Mouse (Mus musculus): ENCODE results near the gene Gm525.
"Not testable (repeated sequence)": the region's sequence is repeated elsewhere in the genome, so short reads cannot be mapped to it uniquely, and the experiment has no call there.

Gm525 gene

DNA sequence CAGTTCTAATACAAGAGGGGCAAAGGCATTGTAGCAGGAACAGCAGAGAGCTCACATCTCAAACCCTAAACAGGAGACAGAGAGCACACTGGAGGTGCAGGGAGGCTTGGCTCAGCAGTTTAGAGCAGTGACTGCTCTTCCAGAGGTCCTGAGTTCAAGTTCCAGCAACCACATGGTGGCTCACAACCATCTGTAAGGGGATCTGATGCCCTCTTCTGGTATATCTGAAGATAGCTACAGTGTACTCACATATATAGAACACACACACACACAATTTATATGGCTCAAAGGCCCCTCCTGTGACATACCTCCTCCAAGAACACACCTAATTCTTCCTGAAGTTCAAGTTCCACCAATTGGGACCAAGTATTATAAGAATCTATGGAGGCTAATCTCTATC, 39.0 kb upstream of the Gm525 start:
- no peaks in the 10 kb centered on the region for H3K27me3 ChIP-seq (ENCODE audit: insufficient read depth, low read length)
- H3K36me3 ChIP-seq (ENCODE audit: insufficient read depth, low read length), result peaks cover 48% of the 10 kb centered on the region
- peaks cover 46% of the 10 kb centered on the region for H3K4me1 ChIP-seq (replicated peaks; ENCODE audit: low read depth, low read length)
- TF ChIP-seq POU5F1 (IDR thresholded peaks at IDR 0.05; ENCODE audit: borderline replicate concordance, low read length) (no peak), CTCF (conservative IDR thresholded peaks at IDR 0.05; ENCODE audit: low read length) (no peak), NANOG (IDR thresholded peaks at IDR 0.05; ENCODE audit: borderline replicate concordance, low read length) (no peak)
- no peaks in the 10 kb centered on the region for H3K9me3 ChIP-seq (ENCODE audit: low read length)
- no peak overlapping the region for H3K4me3 ChIP-seq (replicated peaks; ENCODE audit: low read length)

- no peaks in the 10 kb centered on the region for H3K9me3 ChIP-seq (ENCODE audit: low read length)
- H3K4me3 ChIP-seq (replicated peaks; ENCODE audit: low read length), result no peak overlapping the region
- H3K36me3 ChIP-seq (ENCODE audit: insufficient read depth, low read length), result peaks cover 58% of the 10 kb centered on the region
- TF ChIP-seq POU5F1 (IDR thresholded peaks at IDR 0.05; ENCODE audit: borderline replicate concordance, low read length), result no peak
- no peak for TF ChIP-seq CTCF (conservative IDR thresholded peaks at IDR 0.05; ENCODE audit: low read length)
- no peak for TF ChIP-seq NANOG (IDR thresholded peaks at IDR 0.05; ENCODE audit: borderline replicate concordance, low read length)
- no peaks in the 10 kb centered on the region for H3K27me3 ChIP-seq (ENCODE audit: insufficient read depth, low read length)
- peaks cover 38% of the 10 kb centered on the region for H3K4me1 ChIP-seq (replicated peaks; ENCODE audit: low read depth, low read length)
Measured at GRCm38 (mm10) chr11:89035552-89035951, 38.1 kb upstream of the Gm525 start.

DNA sequence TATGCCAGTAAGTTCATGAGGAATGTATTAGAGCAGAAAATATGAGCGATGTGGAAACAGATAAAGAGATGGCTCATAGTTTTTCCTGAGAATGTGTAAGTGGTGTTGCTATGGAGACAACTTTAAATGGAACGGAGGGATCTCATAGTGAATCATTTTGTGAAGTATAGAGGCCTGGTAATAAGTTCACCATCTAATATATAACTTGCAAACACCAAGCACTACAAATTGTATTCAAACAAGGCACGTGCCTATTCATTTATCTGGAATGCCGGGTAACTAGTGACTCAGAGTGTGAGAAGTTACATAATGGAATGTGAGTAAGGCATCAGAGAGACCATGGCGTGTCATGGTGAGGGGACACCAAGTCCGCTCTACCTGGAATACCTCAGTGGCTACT, 35.1 kb upstream of the Gm525 start:
- Histone ChIP-seq H3K27me3 (ENCODE audit: insufficient read depth, low read length) (no peaks in the 10 kb centered on the region), H3K9me3 (ENCODE audit: low read length) (no peaks in the 10 kb centered on the region), H3K36me3 (ENCODE audit: insufficient read depth, low read length) (peaks cover 86% of the 10 kb centered on the region), H3K4me3 (replicated peaks; ENCODE audit: low read length) (no peak overlapping the region), H3K4me1 (replicated peaks; ENCODE audit: low read depth, low read length) (peaks cover 33% of the 10 kb centered on the region)
- TF ChIP-seq CTCF (conservative IDR thresholded peaks at IDR 0.05; ENCODE audit: low read length) (no peak), POU5F1 (IDR thresholded peaks at IDR 0.05; ENCODE audit: borderline replicate concordance, low read length) (no peak), NANOG (IDR thresholded peaks at IDR 0.05; ENCODE audit: borderline replicate concordance, low read length) (no peak)

GRCm38 (mm10) chr11:89039325-89039724, 34.3 kb upstream of the Gm525 start:
- no peaks in the 10 kb centered on the region for H3K27me3 ChIP-seq (ENCODE audit: insufficient read depth, low read length)
- no peak for TF ChIP-seq NANOG (IDR thresholded peaks at IDR 0.05; ENCODE audit: borderline replicate concordance, low read length)
- no peak for TF ChIP-seq POU5F1 (IDR thresholded peaks at IDR 0.05; ENCODE audit: borderline replicate concordance, low read length)
- peak; percentile 89 for TF ChIP-seq CTCF (conservative IDR thresholded peaks at IDR 0.05; ENCODE audit: low read length)
- no peak overlapping the region for H3K4me3 ChIP-seq (replicated peaks; ENCODE audit: low read length)
- peaks cover 32% of the 10 kb centered on the region for H3K4me1 ChIP-seq (replicated peaks; ENCODE audit: low read depth, low read length)
- H3K9me3 ChIP-seq (ENCODE audit: low read length), result no peaks in the 10 kb centered on the region
- H3K36me3 ChIP-seq (ENCODE audit: insufficient read depth, low read length), result peaks cover 87% of the 10 kb centered on the region

GRCm38 (mm10) chr11:89041073-89041472, 32.6 kb upstream of the Gm525 start:
- H3K9me3 ChIP-seq (ENCODE audit: low read length), result not testable (repeated sequence)
- peaks cover 83% of the 10 kb centered on the region for H3K36me3 ChIP-seq (ENCODE audit: insufficient read depth, low read length)

GRCm38 (mm10) chr11:89043046-89043445, 30.6 kb upstream of the Gm525 start:
- TF ChIP-seq NANOG (IDR thresholded peaks at IDR 0.05; ENCODE audit: borderline replicate concordance, low read length), result no peak
- no peak for TF ChIP-seq CTCF (conservative IDR thresholded peaks at IDR 0.05; ENCODE audit: low read length)
- no peak for TF ChIP-seq POU5F1 (IDR thresholded peaks at IDR 0.05; ENCODE audit: borderline replicate concordance, low read length)
- Histone ChIP-seq H3K27me3 (ENCODE audit: insufficient read depth, low read length) (no peaks in the 10 kb centered on the region), H3K4me1 (replicated peaks; ENCODE audit: low read depth, low read length) (peaks cover 47% of the 10 kb centered on the region), H3K36me3 (ENCODE audit: insufficient read depth, low read length) (peaks cover 82% of the 10 kb centered on the region), H3K9me3 (ENCODE audit: low read length) (no peaks in the 10 kb centered on the region), H3K4me3 (replicated peaks; ENCODE audit: low read length) (no peak overlapping the region)

More at GRCm38 (mm10) chr11:89041073-89041472, 32.6 kb upstream of the Gm525 start:
- peaks cover 33% of the 10 kb centered on the region for H3K4me1 ChIP-seq (replicated peaks; ENCODE audit: low read depth, low read length)
- not testable (repeated sequence) for H3K4me3 ChIP-seq (replicated peaks; ENCODE audit: low read length); H3K27me3 ChIP-seq (ENCODE audit: insufficient read depth, low read length)

GRCm38 (mm10) chr11:89045501-89045900, 28.1 kb upstream of the Gm525 start:
- peaks cover 47% of the 10 kb centered on the region for H3K4me1 ChIP-seq (replicated peaks; ENCODE audit: low read depth, low read length)
- not testable (repeated sequence) for H3K4me3 ChIP-seq (replicated peaks; ENCODE audit: low read length); H3K9me3 ChIP-seq (ENCODE audit: low read length); H3K27me3 ChIP-seq (ENCODE audit: insufficient read depth, low read length)
- H3K36me3 ChIP-seq (ENCODE audit: insufficient read depth, low read length), result peaks cover 77% of the 10 kb centered on the region

DNA sequence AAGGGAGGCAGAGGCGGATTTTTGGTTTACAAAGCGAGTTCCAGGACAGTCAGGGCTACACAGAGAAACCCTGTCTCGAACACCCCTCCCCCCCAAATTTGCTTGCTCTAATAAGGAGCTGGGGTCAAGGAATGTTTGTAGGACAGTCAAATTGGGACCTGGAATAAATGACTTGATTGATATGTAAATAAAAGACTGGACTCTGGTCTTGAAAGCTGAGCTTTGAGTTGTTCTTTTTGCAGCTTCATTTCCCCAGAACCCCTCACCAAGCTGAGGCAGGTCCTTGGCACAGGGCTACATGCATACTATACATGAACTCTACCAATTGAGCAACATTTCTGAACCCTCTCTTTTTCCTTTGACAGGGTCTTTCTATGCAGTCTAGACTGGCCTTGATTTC, 27.6 kb upstream of the Gm525 start:
- TF ChIP-seq CTCF (conservative IDR thresholded peaks at IDR 0.05; ENCODE audit: low read length), result no peak
- no peak for TF ChIP-seq POU5F1 (IDR thresholded peaks at IDR 0.05; ENCODE audit: borderline replicate concordance, low read length)
- TF ChIP-seq NANOG (IDR thresholded peaks at IDR 0.05; ENCODE audit: borderline replicate concordance, low read length), result no peak
- Histone ChIP-seq H3K9me3 (ENCODE audit: low read length) (no peaks in the 10 kb centered on the region), H3K36me3 (ENCODE audit: insufficient read depth, low read length) (peaks cover 79% of the 10 kb centered on the region), H3K4me1 (replicated peaks; ENCODE audit: low read depth, low read length) (peaks cover 47% of the 10 kb centered on the region), H3K27me3 (ENCODE audit: insufficient read depth, low read length) (no peaks in the 10 kb centered on the region), H3K4me3 (replicated peaks; ENCODE audit: low read length) (no peak overlapping the region)

DNA sequence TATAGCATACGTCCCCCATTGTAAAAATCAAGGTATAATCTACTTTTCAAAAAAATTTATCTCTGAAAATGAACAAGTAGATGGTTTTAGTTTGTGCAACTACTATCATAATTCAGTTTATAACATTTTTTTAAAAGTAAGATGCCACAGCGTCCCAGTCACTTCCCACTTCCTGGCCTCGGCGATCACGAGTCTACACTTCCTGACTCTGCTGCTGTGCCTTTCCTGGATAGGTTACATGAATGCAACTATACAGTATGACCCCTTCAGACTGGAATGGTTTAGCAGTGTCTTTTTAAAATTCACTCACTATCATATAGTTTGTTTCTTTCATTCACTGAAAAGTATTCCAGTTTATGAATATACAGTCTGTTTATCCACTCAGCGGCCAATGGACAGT, 21.9 kb upstream of the Gm525 start:
- H3K4me1 ChIP-seq (replicated peaks; ENCODE audit: low read depth, low read length), result peaks cover 31% of the 10 kb centered on the region
- TF ChIP-seq NANOG (IDR thresholded peaks at IDR 0.05; ENCODE audit: borderline replicate concordance, low read length) (no peak), POU5F1 (IDR thresholded peaks at IDR 0.05; ENCODE audit: borderline replicate concordance, low read length) (no peak), CTCF (conservative IDR thresholded peaks at IDR 0.05; ENCODE audit: low read length) (no peak)
- no peaks in the 10 kb centered on the region for H3K27me3 ChIP-seq (ENCODE audit: insufficient read depth, low read length)
- H3K4me3 ChIP-seq (replicated peaks; ENCODE audit: low read length), result no peak overlapping the region
- H3K36me3 ChIP-seq (ENCODE audit: insufficient read depth, low read length), result peaks cover 94% of the 10 kb centered on the region
- H3K9me3 ChIP-seq (ENCODE audit: low read length), result no peaks in the 10 kb centered on the region
